Mouse (Mus musculus) frontal cortex, adult 2 months (tissue): ENCODE results near the gene Tgfbr2. TPM values are rescaled to one million over a fixed set of nuclear protein-coding genes. Genes with fewer than 3 reads are reported as not detected.
"Not testable (repeated sequence)": the region's sequence is repeated elsewhere in the genome, so short reads cannot be mapped to it uniquely, and the experiment has no call there.

Experiments
- DNase-seq, 2 experiments: peaks; one replicate each; pipeline ENCODE4 v3.0.0; 2022; ENCODE audit warnings: low spot score in 1 of 2; ENCODE audit errors: extremely low spot score in 1 of 2
- polyA plus RNA-seq: library from polyadenylated mRNA; depleted of rRNA; stranded (reverse); fragments of >200 nt; gene quantifications from 2 replicates; pipeline ENCODE4 v1.2.3, GENCODE M21; 2012

The Tgfbr2 gene
- polyA plus RNA-seq, 1 experiment: 11.5 TPM

DNA sequence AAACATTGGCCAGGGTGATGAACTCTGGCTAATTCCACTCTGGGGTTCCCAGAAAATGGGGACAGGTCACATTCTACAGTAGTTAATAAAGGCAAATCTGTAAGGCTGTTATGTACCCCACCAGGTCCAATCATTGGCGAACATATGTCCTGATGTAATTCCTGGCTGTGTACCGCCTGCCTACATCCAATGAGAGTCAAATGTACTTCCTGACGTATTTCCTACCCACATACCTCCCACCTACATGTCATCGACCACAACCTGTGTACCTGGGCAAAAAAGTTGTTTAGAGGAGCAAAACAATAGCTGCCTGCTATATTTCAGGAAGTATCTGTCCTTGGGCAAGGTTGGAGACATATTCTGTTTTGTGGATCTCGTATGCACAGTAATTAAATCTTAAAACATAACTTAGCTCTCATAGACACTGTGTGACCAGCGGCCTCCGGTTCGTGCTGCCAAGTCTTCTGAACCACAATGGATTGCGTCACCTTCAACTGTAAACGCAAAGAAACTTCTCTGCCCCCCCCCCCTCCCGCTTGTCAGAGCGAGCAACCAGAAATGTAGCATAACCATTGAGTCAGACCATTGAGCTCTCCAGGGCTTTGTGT is 90.7 kb downstream of the Tgfbr2 start:
- DNase-seq: no peak

DNA sequence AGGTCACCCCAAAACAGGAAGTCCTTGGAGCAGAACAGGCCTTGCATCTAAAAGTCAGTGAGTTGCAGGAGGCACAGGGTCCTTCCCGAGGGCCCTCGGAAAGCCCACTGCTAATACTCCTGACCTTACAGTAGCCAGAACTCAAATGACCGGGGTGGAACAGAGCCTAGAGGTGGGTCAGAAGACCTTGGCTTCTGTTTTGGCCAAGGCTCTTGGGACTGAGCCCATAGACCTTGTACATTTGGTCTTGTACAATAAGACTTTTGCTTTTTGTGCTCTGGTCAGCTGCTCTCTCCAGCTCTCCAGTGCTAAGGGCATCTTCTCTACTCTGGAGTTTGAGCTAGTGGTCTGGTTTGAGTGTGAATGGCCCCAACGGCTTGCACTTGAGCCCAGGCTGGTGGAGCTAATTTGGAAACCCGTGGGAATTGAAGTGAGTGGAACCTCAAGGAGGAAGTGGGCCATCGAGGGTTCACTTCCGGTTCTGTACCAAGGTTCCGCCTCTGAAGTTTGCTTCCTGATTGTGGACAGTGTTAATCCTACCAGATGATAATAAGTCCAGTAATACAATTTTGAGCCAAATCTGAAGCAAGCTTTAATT is 91.3 kb downstream of the Tgfbr2 start:
- no peak for DNase-seq

DNA sequence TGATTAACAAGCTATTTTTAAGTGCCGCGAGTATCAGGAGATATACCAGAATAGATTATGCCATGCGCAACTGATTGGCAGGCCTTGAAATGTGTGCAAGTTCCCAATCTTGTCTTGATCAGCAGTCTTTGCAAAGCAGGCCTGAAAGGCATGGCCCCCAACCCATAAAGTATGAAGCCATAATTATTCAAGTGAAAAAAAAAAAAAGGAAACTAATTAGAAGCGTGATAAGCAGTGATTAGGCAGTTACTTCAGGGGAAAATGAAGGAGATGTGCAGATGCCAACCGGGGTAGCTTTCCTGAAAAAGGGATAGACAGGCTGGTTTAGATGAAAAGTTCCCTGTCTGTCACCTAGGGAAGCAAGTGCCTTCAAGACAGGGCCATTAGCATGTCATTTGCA is 91.9 kb downstream of the Tgfbr2 start:
- DNase-seq: no peak

DNA sequence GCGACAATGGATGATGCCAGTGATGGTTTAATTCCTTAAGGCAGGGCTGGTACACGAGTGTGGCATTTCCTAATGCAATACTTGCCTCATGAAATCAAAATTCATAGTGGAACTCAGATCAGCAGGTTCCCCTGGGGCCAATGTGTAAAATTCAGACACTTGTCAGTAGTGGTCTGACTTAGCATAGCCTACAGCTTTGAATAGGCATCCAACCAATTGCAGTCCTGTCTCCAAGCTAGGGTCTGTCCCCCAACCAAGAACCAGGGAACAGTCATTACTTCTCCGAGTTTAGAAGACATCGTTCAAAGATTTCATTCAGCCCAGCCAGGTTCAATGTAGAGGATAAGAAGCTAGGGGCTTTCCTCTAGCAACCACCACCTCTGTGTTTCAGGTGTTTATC is 93.4 kb downstream of the Tgfbr2 start:
- no peak for DNase-seq

DNA sequence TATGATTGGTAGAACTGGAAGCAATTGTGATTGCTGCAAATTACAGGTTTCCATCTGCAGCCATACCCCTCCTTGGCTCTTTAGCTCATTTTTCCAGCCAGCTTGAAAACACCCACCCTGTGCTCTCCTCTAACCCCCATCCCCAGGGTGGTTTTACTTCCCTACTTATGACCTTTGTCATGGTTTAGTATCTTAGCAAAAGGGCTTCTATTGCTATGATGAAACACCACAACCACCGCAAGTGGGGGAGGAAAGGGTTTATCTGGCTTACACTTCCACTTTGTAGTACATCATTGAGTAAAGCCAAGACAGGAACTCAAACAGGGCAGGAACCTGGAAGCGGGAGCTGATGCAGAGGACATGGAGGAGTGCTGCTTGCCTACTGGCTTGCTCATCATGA is 97.7 kb downstream of the Tgfbr2 start:
- no peak for DNase-seq

DNA sequence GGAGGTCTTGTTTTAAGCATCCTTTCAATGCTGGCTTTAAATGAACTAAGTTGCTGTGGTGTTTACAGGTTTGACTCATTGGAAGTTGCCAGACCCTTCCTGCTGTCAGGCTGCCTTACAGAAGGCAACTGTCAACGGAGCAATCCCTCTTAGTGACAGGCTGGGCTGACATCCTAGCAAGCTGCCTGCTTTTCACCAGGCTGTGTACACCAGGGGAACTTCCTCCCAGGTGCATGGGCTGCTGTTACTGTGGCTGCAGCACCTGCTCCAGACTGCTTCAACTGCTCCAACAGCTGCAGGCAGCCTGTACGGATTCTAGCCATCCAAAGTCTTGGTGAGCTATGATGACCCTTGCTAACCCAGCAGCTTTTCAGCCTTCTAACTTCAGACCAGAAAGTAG is 98.2 kb downstream of the Tgfbr2 start:
- DNase-seq: no peak

DNA sequence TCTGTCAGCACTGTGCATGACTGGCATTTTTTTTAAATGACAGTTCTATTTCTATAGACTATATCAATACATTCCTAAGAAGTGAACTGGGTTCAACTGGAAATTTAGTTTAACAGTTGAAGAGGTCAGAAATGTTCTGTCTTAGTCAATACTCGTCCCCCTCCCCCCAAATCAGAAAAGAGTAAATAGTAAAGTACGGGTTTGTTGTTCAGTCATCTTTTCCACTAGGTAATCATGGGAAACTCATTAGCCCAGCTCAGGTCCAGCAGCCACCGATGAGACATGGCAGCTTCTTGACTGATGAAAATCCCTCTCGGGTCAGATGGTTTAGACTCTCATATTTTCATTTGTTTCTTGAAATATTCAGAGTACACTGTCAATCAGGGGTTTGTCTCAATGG is 99.0 kb downstream of the Tgfbr2 start:
- no peak for DNase-seq

DNA sequence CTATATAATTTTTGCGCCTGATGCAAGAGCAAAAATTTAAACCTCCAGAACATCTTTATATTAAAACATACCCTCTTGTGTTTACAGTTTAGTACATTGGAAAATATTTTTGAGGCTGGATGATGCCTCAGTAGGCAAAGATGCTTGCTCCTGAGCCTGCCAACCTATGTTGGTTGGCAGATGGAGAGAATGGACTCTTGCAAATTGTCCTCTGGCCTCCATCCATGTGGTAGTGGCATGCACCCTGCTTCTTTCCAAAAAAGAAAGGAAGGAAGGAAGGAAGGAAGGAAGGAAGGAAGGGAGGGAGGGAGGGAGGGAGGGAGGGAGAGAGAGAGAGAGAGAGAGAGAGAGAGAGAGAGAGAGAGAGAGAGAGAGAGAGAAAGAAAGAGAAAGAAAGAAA is 103.6 kb downstream of the Tgfbr2 start:
- DNase-seq: not testable (repeated sequence)

DNA sequence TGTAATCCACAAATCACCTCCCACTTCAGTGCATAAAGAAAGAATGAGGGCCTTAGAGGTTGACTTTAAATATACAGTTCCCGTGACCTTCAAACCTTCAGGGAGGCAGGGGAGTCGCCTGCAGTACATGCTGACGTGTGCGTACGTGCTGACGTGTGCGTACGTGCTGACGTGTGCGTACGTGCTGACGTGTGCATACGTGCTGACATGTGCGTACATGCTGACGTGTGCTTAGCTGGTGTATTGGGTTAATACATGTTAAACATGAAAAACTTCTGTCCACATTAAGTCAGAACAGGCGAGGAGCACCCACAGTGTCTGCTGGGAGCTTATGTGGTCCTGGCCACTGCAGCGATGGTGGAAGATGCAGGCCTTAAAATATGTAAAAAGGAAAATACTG is 110.4 kb downstream of the Tgfbr2 start:
- DNase-seq: no peak

DNA sequence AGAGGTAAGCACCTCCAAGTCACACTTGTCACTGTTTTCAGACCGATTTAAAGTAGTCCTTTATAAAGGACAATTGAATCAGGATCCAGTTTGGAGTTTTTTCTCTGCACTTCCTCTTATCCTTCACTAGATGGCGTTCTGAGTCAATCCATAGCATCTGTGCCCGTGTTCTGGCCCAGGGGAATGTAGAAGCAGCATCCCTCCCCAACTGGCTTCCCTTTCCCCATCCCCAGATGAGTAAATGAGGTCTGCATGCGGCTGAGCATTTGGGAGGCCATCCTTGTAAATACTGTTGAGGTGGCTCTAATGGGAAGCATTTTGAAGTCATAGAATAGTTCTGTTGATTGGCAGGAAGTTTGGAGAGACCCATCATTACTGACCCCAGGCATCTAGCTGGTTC is 114.5 kb downstream of the Tgfbr2 start:
- peak in 1 of 2 experiments; percentile 50 for DNase-seq

DNA sequence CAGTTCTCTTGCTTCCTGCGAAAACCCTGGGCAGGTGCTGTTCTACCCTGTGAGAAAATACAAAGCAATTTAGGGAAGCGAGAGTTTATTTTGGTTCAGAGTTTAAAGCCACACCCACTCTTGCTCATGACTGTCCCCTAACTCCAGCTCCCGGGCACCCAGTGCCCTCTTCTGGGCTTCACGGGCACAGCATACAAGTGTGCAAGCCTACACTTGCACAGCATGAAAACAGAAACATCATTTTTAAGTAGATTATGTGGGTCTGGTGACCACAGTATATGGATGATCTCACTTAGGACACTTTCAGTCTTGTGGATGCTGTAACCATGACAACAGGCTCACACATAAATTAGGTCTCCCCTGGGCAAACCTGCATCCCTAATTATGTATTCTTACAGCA is 116.0 kb downstream of the Tgfbr2 start:
- no peak for DNase-seq

DNA sequence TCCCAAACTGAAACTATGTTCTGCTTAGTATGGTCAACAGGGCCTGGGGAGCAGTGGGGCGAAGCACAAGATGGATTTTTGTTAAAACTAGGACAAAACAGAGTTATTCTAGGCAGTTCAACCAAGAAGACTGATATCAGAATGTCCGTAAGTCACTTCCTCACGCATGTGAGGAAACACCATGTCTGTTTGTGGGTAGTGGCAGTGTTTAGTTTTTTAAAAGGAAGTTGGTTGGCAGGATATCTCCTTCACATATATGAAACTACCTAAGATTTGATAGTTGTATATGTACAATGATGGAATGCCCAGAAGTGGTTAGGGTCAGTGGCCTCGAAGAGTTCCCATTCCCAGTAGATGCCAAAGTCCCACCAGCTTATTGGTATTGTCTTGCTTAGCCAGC is 116.7 kb downstream of the Tgfbr2 start:
- no peak for DNase-seq

DNA sequence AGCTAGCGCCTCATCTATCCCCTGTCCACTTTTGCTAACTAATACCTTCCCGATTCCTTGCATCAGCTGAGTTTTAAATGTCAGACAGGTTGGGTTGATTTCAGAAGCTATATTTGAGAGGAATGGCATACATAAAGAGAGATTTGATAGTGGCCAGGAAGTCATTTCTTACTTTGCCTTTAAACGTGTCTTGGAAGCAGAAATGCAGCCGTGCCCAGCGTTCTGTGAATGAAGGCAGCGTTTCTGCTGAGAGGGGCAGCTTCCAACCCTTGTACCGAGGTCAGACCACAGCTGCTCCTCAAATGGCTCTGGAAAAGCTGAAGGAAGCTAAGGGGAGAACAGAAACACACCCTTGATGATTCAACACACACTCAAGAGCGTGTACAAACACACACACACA is 121.2 kb downstream of the Tgfbr2 start:
- no peak for DNase-seq

DNA sequence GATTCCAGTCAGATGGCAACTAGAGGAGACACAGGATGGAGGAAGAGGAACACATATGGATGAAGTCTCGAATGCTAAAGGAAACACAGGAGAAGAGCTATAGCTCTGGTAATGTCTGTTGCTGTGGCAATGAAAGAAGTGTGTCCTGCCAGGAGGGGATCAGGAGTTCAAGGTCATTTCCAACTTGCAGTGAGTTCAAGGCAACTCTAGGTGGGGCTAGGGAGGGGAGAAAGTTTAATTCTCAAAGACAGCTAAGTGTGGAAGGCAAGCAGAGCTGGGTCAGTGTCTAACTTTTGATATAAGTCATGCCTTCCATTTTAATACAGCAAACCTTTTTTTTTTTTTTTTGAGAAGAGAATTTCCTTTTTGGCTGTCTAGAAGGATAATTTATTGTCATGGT is 125.2 kb downstream of the Tgfbr2 start:
- no peak for DNase-seq

DNA sequence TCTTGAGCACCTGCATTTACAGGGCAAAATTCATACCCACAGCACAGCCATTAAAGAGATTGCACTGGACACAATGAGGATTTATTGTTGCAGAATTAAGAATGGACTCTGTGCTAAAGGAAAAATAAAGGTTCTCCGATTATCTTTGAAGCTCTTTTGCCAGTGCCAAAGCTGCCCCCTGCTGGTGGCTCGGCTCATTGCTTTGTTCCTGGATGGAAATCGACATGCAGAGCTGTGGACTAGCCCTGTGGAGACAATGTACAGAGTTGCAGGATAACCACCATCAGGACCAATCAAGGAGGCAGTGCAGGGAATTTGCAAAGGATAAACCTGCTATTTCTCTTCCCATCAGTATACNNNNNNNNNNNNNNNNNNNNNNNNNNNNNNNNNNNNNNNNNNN is 133.4 kb downstream of the Tgfbr2 start:
- DNase-seq: peak; percentile 73 to 98

DNA sequence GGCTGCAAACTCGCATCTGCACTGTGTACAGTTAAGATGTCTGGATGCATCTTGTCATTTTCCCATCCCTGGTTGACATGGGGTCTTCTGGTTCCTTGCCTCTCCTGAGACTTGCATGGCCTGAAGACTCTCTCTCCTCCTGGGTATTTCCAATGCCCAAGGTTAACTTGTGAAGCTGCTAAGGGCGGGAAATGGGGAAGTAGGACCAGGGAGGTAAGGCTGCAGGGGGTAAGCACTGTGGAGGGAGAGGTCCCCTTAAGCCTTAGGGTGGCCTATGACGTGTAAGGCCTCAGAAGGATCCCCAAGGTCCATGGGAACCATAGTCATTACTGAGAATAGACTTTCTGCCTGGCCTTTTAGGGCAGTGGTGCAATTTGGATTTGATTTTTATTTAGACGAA is 133.8 kb downstream of the Tgfbr2 start:
- DNase-seq: no peak

DNA sequence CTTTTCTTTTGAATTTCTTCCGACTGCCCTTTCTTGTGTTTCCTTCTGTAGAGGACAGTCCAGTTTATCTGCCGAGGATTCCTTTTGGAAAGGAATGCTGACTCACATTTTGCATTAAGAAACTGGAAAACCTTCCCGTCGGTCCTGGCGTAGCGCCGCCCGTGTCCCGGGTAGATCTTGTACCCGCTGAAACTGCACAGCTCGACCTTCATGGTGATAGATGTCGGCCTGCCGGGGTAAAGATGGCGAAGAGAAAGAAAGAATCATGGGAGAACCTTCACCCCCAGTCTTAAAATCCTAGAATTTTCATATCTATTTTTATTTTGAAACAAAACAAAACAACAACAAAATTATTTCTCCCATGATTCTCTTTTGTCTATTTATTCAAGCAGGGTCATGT is 134.3 kb downstream of the Tgfbr2 start:
- DNase-seq: not testable (repeated sequence)

DNA sequence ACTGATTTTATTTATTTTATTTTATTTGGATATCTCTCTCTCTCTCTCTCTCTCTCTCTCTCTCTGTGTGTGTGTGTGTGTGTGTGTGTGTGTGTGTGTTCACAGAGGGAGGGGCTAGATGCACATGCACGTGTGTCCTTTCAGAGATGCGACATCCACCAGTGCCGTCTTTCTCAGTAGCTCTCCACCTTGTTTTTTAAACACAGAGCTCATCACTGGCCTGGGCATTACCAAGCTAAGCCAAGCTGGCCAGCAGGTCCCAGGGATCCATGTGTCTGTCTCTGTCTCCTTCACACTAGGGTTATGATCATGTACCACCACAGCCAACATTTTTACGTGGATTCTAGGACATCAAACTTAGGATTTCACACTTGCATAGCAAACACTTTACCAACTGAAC is 135.2 kb downstream of the Tgfbr2 start:
- no peak for DNase-seq

DNA sequence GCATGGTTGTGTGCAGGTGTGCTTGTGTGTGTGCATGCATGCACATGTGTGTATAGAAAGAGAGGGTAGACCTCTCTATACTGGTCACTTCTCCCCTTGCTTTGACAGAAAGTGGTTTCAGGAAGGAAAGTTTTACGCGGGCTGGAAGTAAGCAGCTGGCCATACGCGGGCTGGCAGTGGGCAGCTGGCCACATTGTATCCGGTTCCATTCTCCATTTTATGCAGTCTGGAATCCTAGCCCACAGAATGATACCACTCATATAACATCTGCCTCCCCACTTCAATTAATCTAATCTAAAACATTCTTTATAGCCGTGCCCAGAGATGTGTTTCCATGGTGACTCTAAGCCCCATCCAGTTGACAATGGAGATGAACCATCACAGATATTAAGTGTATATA is 136.9 kb downstream of the Tgfbr2 start:
- no peak for DNase-seq
